Mouse (Mus musculus) E14TG2a.4 (cell line): ENCODE measurements around the gene Gm47995.
"Not testable (repeated sequence)": the region's sequence is repeated elsewhere in the genome, so short reads cannot be mapped to it uniquely, and the experiment has no call there.

ENCODE experiments used
- CTCF ChIP-seq: conservative IDR thresholded peaks from 2 replicates; pipeline ENCODE4 v1.5.1; 2014; ENCODE audit warnings: low read length
- NANOG ChIP-seq: IDR thresholded peaks from 2 replicates; pipeline ENCODE4 v1.6.1; 2014; ENCODE audit warnings: borderline replicate concordance, low read length, mixed read lengths
- POU5F1 ChIP-seq: IDR thresholded peaks from 2 replicates; pipeline ENCODE4 v1.6.1; 2014; ENCODE audit warnings: low read length, borderline replicate concordance

DNA sequence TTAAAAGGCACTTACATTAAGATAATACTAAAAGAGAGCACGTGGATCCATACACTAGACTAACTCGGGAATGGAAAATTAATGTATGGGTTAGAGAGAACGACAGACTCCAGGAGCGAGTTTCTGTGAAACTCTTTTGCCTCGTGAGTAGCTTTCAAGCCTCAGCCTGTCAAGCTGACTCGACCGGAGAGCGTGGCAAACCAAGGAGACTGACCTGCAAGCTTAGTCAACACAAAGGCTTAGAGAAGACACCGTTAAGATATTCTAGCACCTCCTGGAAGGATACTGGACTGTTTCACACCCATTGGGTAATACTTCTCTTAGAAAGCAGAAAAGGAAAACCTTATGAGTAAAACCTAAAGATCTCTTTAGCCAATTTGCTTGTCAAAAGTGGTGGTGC is 44.1 kb upstream of the Gm47995 start:
- not testable (repeated sequence) for TF ChIP-seq CTCF, NANOG, POU5F1
